Mouse (Mus musculus) layer of hippocampus, adult 2 months (tissue): ENCODE results near the gene Mmp2. TPM values are rescaled to one million over a fixed set of nuclear protein-coding genes. Genes with fewer than 3 reads are reported as not detected.
"Not testable (repeated sequence)": the region's sequence is repeated elsewhere in the genome, so short reads cannot be mapped to it uniquely, and the experiment has no call there.

Experiments used
- DNase-seq, 2 experiments: peaks; one replicate each; pipeline ENCODE4 v3.0.0; 2022; ENCODE audit warnings: low spot score in 2 of 2
- H3K27ac ChIP-seq: fragments of 200-600 bp; 2 replicates; pipeline ENCODE4 v1.8.1; 2022
- H3K4me3 ChIP-seq: fragments of 200-600 bp; 2 replicates; pipeline ENCODE4 v1.8.1; 2022; ENCODE audit warnings: mild to moderate bottlenecking
- CTCF ChIP-seq: fragments of 200-600 bp; conservative IDR thresholded peaks from 2 replicates; pipeline ENCODE4 v1.8.1; 2022; ENCODE audit warnings: antibody characterized with exemption, mild to moderate bottlenecking, moderate library complexity
- total RNA-seq, 2 experiments: library from RNA; stranded (reverse); gene quantifications; 2 replicates each; pipeline ENCODE4 v1.2.3; 2021

Gene Mmp2
- total RNA-seq, 2 experiments from 2014 or later: 2.7 to 3.0 TPM

DNA sequence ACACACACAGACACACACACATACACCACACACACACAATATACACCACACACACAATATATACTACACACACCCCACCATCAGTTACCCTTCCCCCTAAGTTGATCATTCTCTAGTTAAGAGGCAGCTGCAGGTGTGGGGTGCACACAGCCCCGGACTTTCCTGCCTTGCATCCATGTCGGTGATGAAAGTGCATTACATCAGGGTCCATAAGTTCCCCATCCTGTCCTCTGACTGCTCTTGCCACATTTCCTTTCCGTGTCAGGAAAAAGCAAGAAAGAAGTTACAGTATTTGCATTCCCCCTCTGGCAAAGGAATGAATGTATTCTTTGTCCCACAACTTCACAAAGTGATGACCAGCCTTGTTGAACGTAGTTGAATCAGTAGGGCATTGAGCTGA, 54.2 kb downstream of the Mmp2 start:
- Histone ChIP-seq H3K4me3 (no peak overlapping the region), H3K27ac (no peak overlapping the region)
- no peak for TF ChIP-seq CTCF
- DNase-seq: no peak

DNA sequence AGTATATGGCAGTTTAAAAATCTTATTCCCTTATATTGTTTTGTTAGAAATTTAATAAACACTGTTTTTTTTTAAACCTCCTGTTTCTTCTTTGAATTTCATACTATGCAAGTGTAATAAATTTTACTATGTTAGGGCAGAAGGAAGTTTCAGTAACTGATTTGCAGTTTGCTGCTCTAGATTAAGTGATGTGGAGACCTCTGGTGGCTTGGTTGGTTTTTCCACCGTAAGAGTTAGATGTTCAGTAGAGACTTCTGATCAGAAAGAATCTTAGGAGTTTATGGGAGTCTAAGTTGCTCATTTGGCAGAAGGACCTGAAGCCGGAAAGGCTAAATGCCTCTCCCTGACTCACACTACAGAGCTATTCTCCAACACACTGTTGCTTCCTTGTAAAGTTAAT, 56.7 kb downstream of the Mmp2 start:
- Histone ChIP-seq H3K27ac (no peak overlapping the region), H3K4me3 (no peak overlapping the region)
- peak; percentile 78 for TF ChIP-seq CTCF
- peak in 1 of 2 experiments; percentile 36 for DNase-seq

DNA sequence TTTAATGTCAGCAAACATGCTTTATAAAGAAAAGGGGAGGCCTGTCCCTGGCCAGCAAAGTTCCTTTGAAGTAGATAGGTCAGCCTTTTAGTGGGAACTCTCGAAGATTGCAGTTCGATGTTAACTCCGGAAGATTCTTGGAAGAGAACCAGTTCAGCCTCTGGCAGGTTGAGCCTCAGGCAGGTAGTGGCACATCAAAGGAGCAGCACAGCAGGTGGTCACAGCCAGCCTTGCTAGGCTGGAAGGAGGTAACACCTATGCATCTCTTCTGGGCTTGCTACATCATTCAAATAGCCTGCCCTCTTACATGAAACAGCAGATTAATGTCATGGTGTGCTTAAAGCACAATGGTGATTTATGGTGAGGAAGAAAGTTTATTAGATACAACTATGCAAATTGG, 65.1 kb downstream of the Mmp2 start:
- H3K4me3 ChIP-seq, H3K27ac ChIP-seq, DNase-seq: not testable (repeated sequence)

DNA sequence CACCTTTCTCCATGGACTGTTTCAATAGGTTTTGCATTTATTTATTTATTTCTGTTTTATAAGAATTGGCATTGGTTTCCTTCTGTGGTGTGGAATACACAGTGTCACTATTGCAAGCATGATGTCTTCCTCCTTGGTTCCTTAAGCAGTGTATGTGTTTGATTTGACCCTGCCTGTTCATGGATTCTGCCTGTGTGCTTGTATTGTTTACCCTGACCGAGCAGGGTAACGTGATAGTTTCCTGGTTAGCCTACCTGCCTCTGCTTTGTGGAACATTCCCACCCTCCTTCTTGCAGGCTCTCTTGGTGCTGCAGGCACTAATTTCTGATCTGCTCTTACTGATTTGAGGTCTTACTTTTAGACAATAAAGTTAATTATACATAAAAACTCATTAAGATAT, 66.8 kb downstream of the Mmp2 start:
- Histone ChIP-seq H3K4me3 (no peak overlapping the region), H3K27ac (no peak overlapping the region)
- DNase-seq: no peak
- TF ChIP-seq CTCF: no peak

DNA sequence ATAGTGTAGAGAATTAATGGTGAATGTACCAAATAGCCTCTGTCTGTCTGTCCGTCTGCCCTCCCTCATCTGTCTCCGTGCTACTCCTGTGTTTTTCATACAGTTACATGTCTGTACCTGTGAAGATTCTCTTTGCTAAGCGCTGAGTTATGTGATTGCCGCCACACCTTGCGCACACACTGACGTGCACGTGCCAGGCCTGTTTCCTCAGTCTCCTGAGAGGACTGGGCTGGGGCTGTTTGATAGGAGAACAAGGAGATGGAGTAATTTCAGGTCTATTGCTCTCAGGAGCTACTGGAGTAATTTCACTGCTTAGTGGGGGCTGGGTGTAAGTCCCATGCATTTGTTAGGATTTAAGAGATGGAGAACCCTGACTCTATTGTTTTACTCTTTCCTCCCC, 68.0 kb downstream of the Mmp2 start:
- H3K27ac ChIP-seq: no peak overlapping the region
- no peak for TF ChIP-seq CTCF
- DNase-seq: no peak
- no peak overlapping the region for H3K4me3 ChIP-seq

DNA sequence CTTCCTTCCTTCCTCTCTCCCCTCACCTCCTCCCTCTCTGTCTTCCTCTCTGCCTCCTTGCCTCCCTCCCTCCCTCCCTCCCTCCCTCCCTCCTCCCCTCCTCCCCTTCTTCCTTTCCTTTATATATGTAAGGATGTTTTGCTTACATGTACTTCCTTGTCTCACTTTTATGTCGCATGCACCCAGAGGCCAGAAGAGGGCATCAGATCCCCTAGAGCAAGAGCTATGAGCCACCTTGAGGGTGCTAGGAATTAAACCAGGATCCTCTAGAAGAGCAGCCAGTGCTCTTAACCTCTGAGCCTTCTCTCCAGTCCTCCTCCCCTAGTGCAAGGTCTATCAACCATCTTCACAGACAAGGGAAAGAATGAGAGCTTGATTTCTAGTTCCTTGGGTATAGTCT, 69.0 kb downstream of the Mmp2 start:
- Histone ChIP-seq H3K4me3 (no peak overlapping the region), H3K27ac (no peak overlapping the region)
- TF ChIP-seq CTCF: no peak
- DNase-seq: no peak

DNA sequence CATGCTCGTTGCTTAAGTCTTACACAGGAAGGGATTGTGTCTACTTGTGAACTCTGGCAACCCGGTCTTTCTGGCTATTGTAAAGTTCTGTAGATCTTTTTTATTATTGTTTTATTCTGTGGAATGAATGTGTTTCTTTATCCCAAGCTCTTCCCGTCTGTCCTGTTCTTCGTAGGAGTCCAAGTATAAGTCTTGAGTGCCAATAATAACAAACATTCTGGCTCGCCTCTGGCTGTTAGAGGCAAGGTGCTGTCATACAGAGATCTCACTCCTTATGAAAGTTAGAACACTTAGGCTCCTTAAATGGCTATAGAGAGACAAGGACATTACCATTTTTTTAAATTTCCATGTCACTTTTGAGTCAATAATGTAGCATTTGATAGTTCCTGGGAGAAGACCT, 69.5 kb downstream of the Mmp2 start:
- Histone ChIP-seq H3K4me3 (no peak overlapping the region), H3K27ac (no peak overlapping the region)
- TF ChIP-seq CTCF: no peak
- DNase-seq: no peak

DNA sequence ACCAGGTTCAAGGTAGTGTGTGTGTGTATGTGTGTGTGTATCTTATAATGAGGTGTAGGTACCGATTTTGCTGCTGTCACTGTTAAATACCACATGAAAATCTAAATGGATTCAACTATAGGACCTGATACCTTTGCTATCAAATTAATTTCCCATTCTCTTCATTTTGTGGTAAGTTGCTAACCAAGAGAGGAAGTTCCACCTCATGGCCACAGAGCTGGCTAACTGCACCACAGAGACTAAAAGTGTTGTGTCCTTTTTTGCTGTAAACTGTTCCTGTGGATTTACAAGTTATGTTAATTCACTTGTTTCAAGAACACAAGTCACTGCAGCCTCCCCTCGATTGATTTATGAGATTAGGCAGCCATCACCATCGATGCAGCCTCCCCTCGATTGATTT, 70.7 kb downstream of the Mmp2 start:
- Histone ChIP-seq H3K27ac (no peak overlapping the region), H3K4me3 (no peak overlapping the region)
- no peak for TF ChIP-seq CTCF
- DNase-seq: no peak

DNA sequence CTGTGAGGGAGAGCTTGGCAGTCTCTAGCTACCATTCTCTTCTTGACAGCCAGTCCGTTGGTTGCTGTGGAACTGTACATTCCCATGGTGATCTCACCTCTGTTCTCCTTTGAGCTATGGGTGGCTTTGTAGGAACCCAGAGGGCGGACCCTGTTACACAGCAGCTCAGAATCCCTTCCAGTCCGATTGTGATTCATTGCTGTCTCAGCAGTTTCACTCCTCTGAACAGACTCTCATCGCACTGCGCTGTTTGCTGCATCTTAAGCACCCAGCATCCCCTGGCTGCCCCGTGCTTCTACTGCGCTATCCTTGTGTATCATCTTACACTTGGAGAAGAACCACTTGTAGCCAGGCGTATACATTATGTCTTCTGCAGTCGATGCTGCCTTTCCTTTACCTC, 72.5 kb downstream of the Mmp2 start:
- DNase-seq: no peak
- no peak overlapping the region for H3K4me3 ChIP-seq
- H3K27ac ChIP-seq: no peak overlapping the region
- no peak for TF ChIP-seq CTCF

DNA sequence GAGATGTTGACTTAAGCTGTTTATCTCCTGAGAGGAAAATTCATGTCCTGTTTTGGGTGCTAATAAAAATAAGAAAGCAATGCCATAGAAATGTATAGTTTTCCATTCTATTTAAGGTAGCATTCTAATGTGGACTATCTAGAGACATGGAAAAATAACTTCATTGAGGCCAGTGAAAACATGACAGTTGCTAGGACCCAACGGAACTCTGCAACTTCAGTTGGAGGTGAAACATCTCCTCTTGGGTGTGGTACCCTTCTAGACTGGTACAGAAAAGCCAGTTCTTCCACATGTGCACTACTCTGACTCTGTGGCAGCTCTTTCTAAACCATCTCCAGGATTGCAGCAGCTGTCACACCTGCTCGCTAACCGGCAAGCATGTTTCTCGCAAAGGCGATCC, 74.0 kb downstream of the Mmp2 start, which contains the start of gene Capns2:
Gene Capns2, plus strand, starts transcription at position 301 of the 400 bp plus-strand sequence.
- Histone ChIP-seq H3K27ac (no peak within 1 kb of the TSS), H3K4me3 (no peak within 1 kb of the TSS)
- no peak for TF ChIP-seq CTCF
- DNase-seq: no peak

DNA sequence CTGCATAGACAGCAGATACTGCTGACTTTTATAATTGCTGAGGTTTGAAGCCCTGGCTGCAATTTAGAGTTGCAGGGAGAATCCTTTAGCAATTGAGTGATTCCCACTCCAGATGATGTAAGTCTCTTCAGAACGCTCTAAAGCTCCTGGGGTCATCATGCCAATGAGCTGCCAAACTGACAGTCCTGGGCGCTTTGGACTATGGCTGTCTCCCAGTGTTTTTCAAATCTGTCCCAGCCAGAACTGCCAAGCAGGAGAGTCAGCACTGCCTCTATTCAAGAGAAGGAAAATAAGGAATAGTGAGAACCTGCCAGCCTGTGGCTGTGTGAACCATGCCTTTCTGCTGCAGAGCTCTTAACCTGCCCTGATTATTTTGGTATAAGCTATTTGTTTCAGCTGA, 75.9 kb downstream of the Mmp2 start:
- Histone ChIP-seq H3K27ac (no peak overlapping the region), H3K4me3 (no peak overlapping the region)
- no peak for TF ChIP-seq CTCF
- DNase-seq: no peak

Other genes with a start within 250 kb of the Mmp2 start
- gene Irx6, start 153.0 kb upstream of the Mmp2 start, total RNA-seq: under 1 TPM; 0.10 to 0.38 TPM
- 10 to 100 TPM; 10.0 to 11.2 TPM for gene Lpcat2, start 28.0 kb downstream of the Mmp2 start, total RNA-seq
- gene Capns2, start 74.1 kb downstream of the Mmp2 start, total RNA-seq: 1 to 10 TPM; 1.2 to 3.0 TPM
- gene Slc6a2, start 132.8 kb downstream of the Mmp2 start, total RNA-seq: under 1 TPM; 0.10 to 0.18 TPM
- gene Ces1a, start 220.9 kb downstream of the Mmp2 start, total RNA-seq: not detected